Mouse (Mus musculus) olfactory bulb, adult 2 months (tissue): ENCODE measurements at regions not wholly inside any gene's neighbourhood (a gene's known extent, or its start where the extent isn't known, plus 50 kb on each side); places are given as distances from the start of the nearest gene placed in this dataset.

Source experiments
- CTCF ChIP-seq: fragments of 200-500 bp; IDR thresholded peaks from 2 replicates; pipeline ENCODE4 v1.5.1; 2012; ENCODE audit warnings: low read depth, mild to moderate bottlenecking, low read length, moderate library complexity; ENCODE audit not compliant: insufficient read depth
- POLR2A ChIP-seq: fragments of 200-500 bp; IDR thresholded peaks from 2 replicates; pipeline ENCODE4 v1.6.1; 2012; ENCODE audit warnings: mild to moderate bottlenecking, low read depth, low read length, moderate library complexity; ENCODE audit not compliant: insufficient read depth

DNA sequence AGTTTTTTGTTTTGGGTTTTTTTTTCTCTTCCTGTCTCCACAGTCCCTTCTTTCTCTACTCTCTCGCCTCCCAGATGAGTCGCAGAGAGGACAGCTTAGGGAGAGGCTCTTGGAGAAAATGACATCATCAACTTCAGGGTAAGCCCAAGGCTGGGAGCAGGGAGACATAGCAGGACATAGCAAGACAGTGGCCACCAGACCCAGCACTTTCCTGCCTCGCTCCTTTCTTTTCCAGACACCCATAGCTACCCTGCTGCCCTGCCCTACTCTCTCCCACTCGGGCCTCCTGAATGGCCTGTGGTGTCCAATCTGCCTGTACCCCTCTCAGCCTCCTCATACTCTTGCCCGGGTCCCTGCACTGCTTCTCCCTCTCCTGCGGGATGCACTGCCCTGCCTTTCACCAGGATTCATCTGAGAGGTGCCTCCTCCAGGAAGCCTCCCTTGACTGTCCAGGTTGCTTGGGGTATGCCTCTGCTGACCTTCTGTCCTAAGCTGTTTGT, 133.8 kb downstream of the Hmg20a start:
- TF ChIP-seq POLR2A: no peak
- TF ChIP-seq CTCF: no peak
